9 mouse cellular contexts compared by ENCODE assay signal in the genomic region with DNA sequence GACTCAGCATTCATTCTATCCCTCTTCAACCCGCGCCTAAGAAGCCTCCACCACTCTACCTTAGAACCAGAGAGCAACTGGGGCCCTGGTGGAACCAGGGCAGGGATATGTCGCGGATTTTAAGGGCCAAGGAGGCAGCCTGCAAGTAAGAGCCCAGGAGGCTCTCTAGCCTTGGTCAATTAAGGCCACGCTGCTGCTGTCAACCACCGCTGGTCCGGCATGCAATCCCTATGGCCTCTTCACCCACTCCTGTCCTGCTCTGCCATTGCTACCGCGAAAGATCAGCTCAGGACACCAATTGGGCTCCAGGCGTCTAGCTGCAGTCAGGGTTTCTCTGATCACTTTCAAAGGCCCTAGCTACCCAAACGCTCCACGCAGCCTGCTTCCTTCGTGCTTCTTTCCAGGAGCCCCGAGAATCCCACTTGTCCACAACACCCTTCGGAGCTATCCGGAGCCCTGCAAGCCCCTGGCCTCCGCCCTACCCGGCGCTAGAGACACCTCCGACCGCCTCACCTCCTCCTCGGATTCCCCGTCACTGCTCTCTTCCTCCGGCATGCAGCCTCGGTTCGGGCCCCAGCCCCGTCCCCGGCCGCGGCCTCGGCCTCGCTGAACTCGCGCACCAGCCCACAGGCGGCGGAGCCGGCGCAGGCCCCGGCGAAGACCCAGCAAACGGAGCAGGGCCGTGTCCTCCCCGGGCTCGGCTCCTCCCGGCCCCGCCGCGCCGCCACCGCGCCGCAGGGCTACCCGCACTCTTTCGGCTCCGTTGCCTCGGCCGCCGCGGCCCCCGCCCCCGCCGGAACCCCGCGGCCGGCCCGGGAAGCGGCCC. TPM values are rescaled to one million over a fixed set of nuclear protein-coding genes. Genes with fewer than 3 reads are reported as not detected.
DNase-seq lines count a peak whose midpoint lies in the region; ATAC-seq lines count a peak whose summit lies in the region.
"Had no signal": no experiment of that assay in that cellular context is flagged by ENCODE, and none has a peak within 500 bp of the region (broad histone marks: within the 10 kb centered on the region; RNA-seq: fewer than 3 reads in every experiment).

No protein-coding gene starts in this region.

- H3K36me3 ChIP-seq in erythroblast, embryonic 14.5 days (ENCODE audit: control insufficient read depth), result peaks cover 43% of the 10 kb centered on the region
- H3K36me3 ChIP-seq in hindbrain, embryonic 12.5 days, result peaks cover 36% of the 10 kb centered on the region
- peaks cover 39% of the 10 kb centered on the region for H3K36me3 ChIP-seq in midbrain, embryonic 12.5 days
- H3K36me3 ChIP-seq in stomach, embryonic 15.5 days, result peaks cover 39% of the 10 kb centered on the region

- H3K9me3 ChIP-seq in erythroblast, embryonic 14.5 days (ENCODE audit: control insufficient read depth, low read length), result no peaks in the 10 kb centered on the region
- H3K9me3 ChIP-seq in hindbrain, embryonic 12.5 days (replicated peaks), result no peaks in the 10 kb centered on the region
- no peaks in the 10 kb centered on the region for H3K9me3 ChIP-seq in midbrain, embryonic 12.5 days
- no peaks in the 10 kb centered on the region for H3K9me3 ChIP-seq in stomach, embryonic 15.5 days

- ATAC-seq in hindbrain, embryonic 12.5 days (ENCODE audit: low FRiP score), result peak; percentile 39
- ATAC-seq in midbrain, embryonic 12.5 days (ENCODE audit: low FRiP score, low read depth), result peak; percentile 39
- peak; percentile 13 for ATAC-seq in stomach, embryonic 15.5 days (ENCODE audit: insufficient read depth, low FRiP score, low read depth)

- H3K27ac ChIP-seq in hindbrain, embryonic 12.5 days, result peak overlapping the region; percentile 93
- H3K27ac ChIP-seq in midbrain, embryonic 12.5 days (replicated peaks), result peak overlapping the region; percentile 94
- peak overlapping the region; percentile 95 for H3K27ac ChIP-seq in stomach, embryonic 15.5 days

- H3K4me3 ChIP-seq in erythroblast, embryonic 14.5 days (replicated peaks), result peak overlapping the region; percentile 95
- peak overlapping the region; percentile 99 for H3K4me3 ChIP-seq in hindbrain, embryonic 12.5 days
- peak overlapping the region; percentile 98 for H3K4me3 ChIP-seq in midbrain, embryonic 12.5 days
- peak overlapping the region; percentile 98 for H3K4me3 ChIP-seq in stomach, embryonic 15.5 days (replicated peaks)

- H3K4me2 ChIP-seq in hindbrain, embryonic 12.5 days (replicated peaks), result peak overlapping the region; percentile 86
- H3K4me2 ChIP-seq in midbrain, embryonic 12.5 days (replicated peaks), result peak overlapping the region; percentile 90
- peak overlapping the region; percentile 77 for H3K4me2 ChIP-seq in stomach, embryonic 15.5 days

- under 1% methylated on average over 62 of the region's 67 CpGs for WGBS in hindbrain, embryonic 12.5 days
- WGBS in midbrain, embryonic 12.5 days, result under 1% methylated on average over 61 of the region's 67 CpGs
- under 1% methylated on average over 66 of the region's 67 CpGs for WGBS in stomach, embryonic 15.5 days

- intact Hi-C loops in left cerebral cortex, postnatal 10 days (cut with DNase I), result no loop called here

- peaks cover 52% of the 10 kb centered on the region for H3K4me1 ChIP-seq in erythroblast, embryonic 14.5 days (ENCODE audit: control insufficient read depth)
- peaks cover 23% of the 10 kb centered on the region for H3K4me1 ChIP-seq in hindbrain, embryonic 12.5 days
- peaks cover 23% of the 10 kb centered on the region for H3K4me1 ChIP-seq in midbrain, embryonic 12.5 days
- peaks cover 18% of the 10 kb centered on the region for H3K4me1 ChIP-seq in stomach, embryonic 15.5 days

- peak; percentile 51 for DNase-seq in kidney, adult 11 months
- no peak for DNase-seq in kidney, postnatal 14 days
- DNase-seq in ZHBTc4 (ENCODE audit: low read depth, low spot score), result peak; percentile 45
- peak; percentile 37 to 71 for DNase-seq in left cerebral cortex, postnatal 10 days (ENCODE audit: extremely low spot score in 1 of 2, low spot score in 2 of 2)

- peak overlapping the region; percentile 99 for H3K9ac ChIP-seq in hindbrain, embryonic 12.5 days
- H3K9ac ChIP-seq in midbrain, embryonic 12.5 days (replicated peaks), result peak overlapping the region; percentile 100
- H3K9ac ChIP-seq in stomach, embryonic 15.5 days, result peak overlapping the region; percentile 98

- H3K27me3 ChIP-seq in erythroblast, embryonic 14.5 days (ENCODE audit: control insufficient read depth), result no peaks in the 10 kb centered on the region
- H3K27me3 ChIP-seq in hindbrain, embryonic 12.5 days, result no peaks in the 10 kb centered on the region
- H3K27me3 ChIP-seq in midbrain, embryonic 12.5 days, result no peaks in the 10 kb centered on the region
- no peaks in the 10 kb centered on the region for H3K27me3 ChIP-seq in stomach, embryonic 15.5 days (replicated peaks)

RNA-seq across cellular contexts. Expression of a gene that starts 0.5 kb away (rescaled TPM):
- polyA plus RNA-seq in erythroblast, embryonic 14.5 days (2012), result 5.2 and 6.8 TPM in 2 replicates
- 8.8 and 9.9 TPM in 2 replicates for polyA plus RNA-seq in hindbrain, embryonic 12.5 days (2016; fragmentation: Nextera tagmentation; extraction: Ambion mirVana)
- total RNA-seq in left cerebral cortex, postnatal 10 days (2021), result 10 to 100 TPM; 54.1 to 56.9 TPM
- polyA plus RNA-seq in midbrain, embryonic 12.5 days (2016; fragmentation: Nextera tagmentation; extraction: Ambion mirVana), result 11.4 and 13.6 TPM in 2 replicates
- polyA plus RNA-seq in stomach, embryonic 15.5 days (2015; fragmentation: Nextera tagmentation; extraction: Ambion mirVana), result 7.6 and 8.4 TPM in 2 replicates

RNA-seq across cellular contexts. Expression of a gene that starts 10.7 kb away (rescaled TPM):
- polyA plus RNA-seq in erythroblast, embryonic 14.5 days (2012), result 0.07 and 0.20 TPM in 2 replicates
- polyA plus RNA-seq in hindbrain, embryonic 12.5 days (2016; fragmentation: Nextera tagmentation; extraction: Ambion mirVana), result 0.17 and 0.39 TPM in 2 replicates
- not detected for total RNA-seq in left cerebral cortex, postnatal 10 days (2021)
- polyA plus RNA-seq in midbrain, embryonic 12.5 days (2016; fragmentation: Nextera tagmentation; extraction: Ambion mirVana), result 0.34 and 0.47 TPM in 2 replicates
- polyA plus RNA-seq in stomach, embryonic 15.5 days (2015; fragmentation: Nextera tagmentation; extraction: Ambion mirVana), result 0.81 and 0.90 TPM in 2 replicates
- total RNA-seq: left cerebral cortex, adult 8-10 months had no signal

RNA-seq across cellular contexts. Expression of a gene that starts 22.8 kb away (rescaled TPM):
- polyA plus RNA-seq in erythroblast, embryonic 14.5 days (2012), result 0.61 and 1.5 TPM in 2 replicates
- 4.2 and 6.3 TPM in 2 replicates for polyA plus RNA-seq in hindbrain, embryonic 12.5 days (2016; fragmentation: Nextera tagmentation; extraction: Ambion mirVana)
- total RNA-seq in left cerebral cortex, postnatal 10 days (2021), result 1 to 10 TPM; 1.5 to 1.8 TPM
- polyA plus RNA-seq in midbrain, embryonic 12.5 days (2016; fragmentation: Nextera tagmentation; extraction: Ambion mirVana), result 5.9 and 8.2 TPM in 2 replicates
- 2.2 and 3.5 TPM in 2 replicates for polyA plus RNA-seq in stomach, embryonic 15.5 days (2015; fragmentation: Nextera tagmentation; extraction: Ambion mirVana)

RNA-seq across cellular contexts. Expression of a gene that starts 24.6 kb away (rescaled TPM):
- polyA plus RNA-seq in erythroblast, embryonic 14.5 days (2012), result 0.10 and 0.14 TPM in 2 replicates
- polyA plus RNA-seq in hindbrain, embryonic 12.5 days (2016; fragmentation: Nextera tagmentation; extraction: Ambion mirVana), result 0.21 and 0.35 TPM in 2 replicates
- total RNA-seq in left cerebral cortex, postnatal 10 days (2021), result under 1 TPM in 1 of 2 experiments, not detected in 1; 0.32 TPM
- 0.75 and 0.85 TPM in 2 replicates for polyA plus RNA-seq in midbrain, embryonic 12.5 days (2016; fragmentation: Nextera tagmentation; extraction: Ambion mirVana)
- polyA plus RNA-seq in stomach, embryonic 15.5 days (2015; fragmentation: Nextera tagmentation; extraction: Ambion mirVana), result 6.8 and 7.4 TPM in 2 replicates

RNA-seq across cellular contexts. Expression of a gene that starts 24.6 kb away (rescaled TPM):
- 8.0 and 8.9 TPM in 2 replicates for polyA plus RNA-seq in erythroblast, embryonic 14.5 days (2012)
- 128 and 139 TPM in 2 replicates for polyA plus RNA-seq in hindbrain, embryonic 12.5 days (2016; fragmentation: Nextera tagmentation; extraction: Ambion mirVana)
- 10 to 100 TPM; 79.1 to 82.8 TPM for total RNA-seq in left cerebral cortex, postnatal 10 days (2021)
- polyA plus RNA-seq in midbrain, embryonic 12.5 days (2016; fragmentation: Nextera tagmentation; extraction: Ambion mirVana), result 130 and 144 TPM in 2 replicates
- 135 and 138 TPM in 2 replicates for polyA plus RNA-seq in stomach, embryonic 15.5 days (2015; fragmentation: Nextera tagmentation; extraction: Ambion mirVana)
